Mouse (Mus musculus) kidney, postnatal 0 days (tissue): ENCODE results near the gene Ndufb4. TPM values are rescaled to one million over a fixed set of nuclear protein-coding genes. Genes with fewer than 3 reads are reported as not detected.
"Not testable (repeated sequence)": the region's sequence is repeated elsewhere in the genome, so short reads cannot be mapped to it uniquely, and the experiment has no call there.

Experiments used
- ATAC-seq: fragments of 200-750 bp; cut with Nextera tagmentation; replicated peaks from 2 replicates; pipeline ENCODE4 v1.8.0; 2017; ENCODE audit warnings: low read depth, moderate number of reproducible peaks, moderate TSS enrichment, moderate library complexity; ENCODE audit not compliant: low FRiP score
- DNase-seq: peaks from one replicate; pipeline ENCODE4 v3.0.0-alpha.2; 2016; ENCODE audit warnings: low spot score
- H3K27ac ChIP-seq: fragments of 300-500 bp; sonication (generic); 2 replicates; pipeline ENCODE4 v1.5.1; 2014; ENCODE audit warnings: mild to moderate bottlenecking
- H3K27me3 ChIP-seq: fragments of 300-500 bp; sonication (generic); 2 replicates; pipeline ENCODE4 v1.6.1; 2014; ENCODE audit warnings: low read length, mixed read lengths; ENCODE audit not compliant: insufficient read depth
- H3K36me3 ChIP-seq: fragments of 300-500 bp; sonication (generic); 2 replicates; pipeline ENCODE4 v1.6.1; 2014; ENCODE audit warnings: low read length, mixed read lengths; ENCODE audit not compliant: insufficient read depth
- H3K4me1 ChIP-seq: fragments of 300-500 bp; sonication (generic); replicated peaks from 2 replicates; pipeline ENCODE4 v1.6.1; 2014; ENCODE audit warnings: antibody characterized with exemption, low read length, mixed read lengths; ENCODE audit not compliant: insufficient read depth
- H3K4me2 ChIP-seq: fragments of 300-500 bp; sonication (generic); 2 replicates; pipeline ENCODE4 v1.6.1; 2014; ENCODE audit warnings: mild to moderate bottlenecking, low read length, moderate library complexity, mixed read lengths
- H3K4me3 ChIP-seq: fragments of 300-500 bp; sonication (generic); replicated peaks from 2 replicates; pipeline ENCODE4 v1.5.1; 2014; ENCODE audit warnings: low read depth, low read length
- H3K9ac ChIP-seq: fragments of 300-500 bp; sonication (generic); 2 replicates; pipeline ENCODE4 v1.6.1; 2014; ENCODE audit warnings: low read depth, low read length
- H3K9me3 ChIP-seq: fragments of 300-500 bp; sonication (generic); replicated peaks from 2 replicates; pipeline ENCODE4 v1.6.1; 2016; ENCODE audit warnings: low read length, inconsistent platforms, mixed read lengths
- CTCF ChIP-seq: IDR thresholded peaks from 2 replicates; pipeline ENCODE4 v1.5.1; 2016; ENCODE audit warnings: antibody characterized with exemption, low read depth, mild to moderate bottlenecking, moderate library complexity
- WGBS: fragments of 180-500 bp; shearing (Covaris S2); extraction: QIAGEN DNeasy Blood & Tissue Kit; methylation state at CpG from one replicate; pipeline ENCODE4 v1.1.7; 2014; 5-methylcytosine and 5-hydroxymethylcytosine counted together
- polyA plus RNA-seq: library from polyadenylated mRNA; unstranded; fragments of >200 nt; fragmentation: Nextera tagmentation; extraction: Ambion mirVana; gene quantifications from 2 replicates; pipeline ENCODE4 v1.2.1, GENCODE M21; 2015

Ndufb4 gene
- 142 and 159 TPM in 2 replicates for polyA plus RNA-seq

- Histone ChIP-seq H3K9ac (peak within 1 kb of the TSS; percentile 85), H3K4me1 (peaks cover 16% of the 10 kb centered on the region; the same call in 1 of the 2 replicates), H3K27me3 (no peaks in the 10 kb centered on the region), H3K36me3 (no peaks in the 10 kb centered on the region), H3K4me3 (peak within 1 kb of the TSS; percentile 63), H3K27ac (peak within 1 kb of the TSS; percentile 83), H3K9me3 (no peaks in the 10 kb centered on the region), H3K4me2 (peak within 1 kb of the TSS; percentile 67)
- WGBS = under 1% methylated on average over 51 of the region's 58 CpGs
- no peak for TF ChIP-seq CTCF
- DNase-seq = peak; percentile 99
- ATAC-seq = peak; percentile 94
Measured at GRCm38 (mm10) chr16:37653731-37654657, at the start of gene Ndufb4. Gene Ndufb4 (minus strand): TSS chr16:37654453.

GRCm38 (mm10) chr16:37703884-37704283 lies 49.6 kb upstream of the Ndufb4 start:
- Histone ChIP-seq H3K27me3 (no peaks in the 10 kb centered on the region), H3K4me1 (no peaks in the 10 kb centered on the region), H3K4me2 (no peak overlapping the region), H3K27ac (no peak overlapping the region), H3K9me3 (no peaks in the 10 kb centered on the region), H3K36me3 (no peaks in the 10 kb centered on the region), H3K9ac (no peak overlapping the region), H3K4me3 (no peak overlapping the region)
- DNase-seq (no peak), ATAC-seq (no peak)
- no peak for TF ChIP-seq CTCF
- 72% methylated on average over 5 of the region's 5 CpGs for WGBS

DNA sequence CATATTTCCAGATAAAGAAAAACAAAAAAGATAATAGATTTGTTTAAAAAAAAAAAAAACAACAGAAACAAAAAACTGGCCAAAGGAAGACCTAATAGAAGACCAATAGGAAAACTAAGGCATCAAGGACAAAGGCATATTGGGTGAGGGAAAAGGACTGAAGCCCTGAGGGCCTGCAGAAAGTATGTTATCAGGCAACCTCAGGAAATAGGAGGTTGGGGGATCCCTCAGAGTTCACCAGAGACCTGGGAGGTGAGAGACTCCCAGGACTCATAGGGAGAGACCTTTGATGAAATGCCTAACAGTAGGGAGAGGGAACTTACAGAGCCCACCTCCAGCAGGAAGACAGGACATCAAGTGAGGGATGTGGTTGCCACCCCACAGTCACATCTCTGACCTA lies 45.8 kb upstream of the Ndufb4 start:
- H3K9ac ChIP-seq, H3K4me3 ChIP-seq, H3K4me2 ChIP-seq, ATAC-seq, H3K4me1 ChIP-seq, H3K9me3 ChIP-seq, H3K27me3 ChIP-seq, H3K27ac ChIP-seq, DNase-seq, H3K36me3 ChIP-seq: not testable (repeated sequence)

GRCm38 (mm10) chr16:37698767-37699166 lies 44.5 kb upstream of the Ndufb4 start:
- Histone ChIP-seq H3K9me3 (no peaks in the 10 kb centered on the region), H3K4me3 (no peak overlapping the region), H3K9ac (no peak overlapping the region), H3K36me3 (no peaks in the 10 kb centered on the region), H3K27me3 (no peaks in the 10 kb centered on the region), H3K4me2 (no peak overlapping the region), H3K4me1 (no peaks in the 10 kb centered on the region), H3K27ac (no peak overlapping the region)
- TF ChIP-seq CTCF = peak; percentile 31; the same call in 1 of the 2 replicates
- no peak for ATAC-seq
- DNase-seq = no peak
- 95% methylated on average over 6 of the region's 6 CpGs for WGBS

- H3K4me3 ChIP-seq = no peak overlapping the region
- 99% methylated on average over 5 of the region's 5 CpGs for WGBS
- H3K9ac ChIP-seq = no peak overlapping the region
Measured at GRCm38 (mm10) chr16:37697271-37697670, 43.0 kb upstream of the Ndufb4 start.

DNA sequence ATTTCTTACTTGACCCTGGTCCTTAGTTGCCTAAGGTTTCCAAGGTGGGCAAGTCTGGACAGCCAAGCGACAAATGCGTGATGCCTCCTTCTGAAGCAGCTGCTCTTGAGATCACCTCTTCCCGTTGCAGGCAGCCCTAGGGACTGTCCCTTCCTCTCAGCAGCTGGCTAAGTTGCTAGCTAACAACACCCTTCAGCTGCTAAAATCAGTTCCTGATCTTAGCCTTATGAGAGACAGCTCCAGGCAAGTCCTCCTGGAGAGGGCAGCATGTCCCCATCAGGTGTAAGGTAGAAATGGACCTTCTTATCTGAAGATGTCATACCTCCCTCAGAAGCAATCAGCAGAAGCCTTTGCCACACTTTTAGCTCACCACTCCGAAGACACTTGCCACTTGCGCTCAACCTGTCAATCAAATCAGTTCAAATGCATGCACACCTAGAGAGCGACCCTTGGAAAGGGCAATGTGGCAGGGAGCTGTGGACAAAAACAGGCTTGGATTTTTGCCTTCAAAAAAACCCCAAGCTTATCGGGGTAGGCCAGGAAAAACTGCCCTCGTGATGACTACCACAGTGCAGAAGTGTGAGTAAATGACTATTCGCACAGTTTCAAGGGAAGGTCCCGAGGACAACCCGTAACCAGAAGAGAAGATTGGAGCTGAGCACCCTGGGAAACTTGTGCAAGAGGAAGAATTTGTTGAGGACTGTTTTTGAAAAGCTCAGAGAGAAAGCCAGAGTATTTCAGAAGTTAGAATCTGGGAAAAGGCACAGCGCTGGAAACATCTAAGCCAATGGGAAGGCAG lies 36.9 kb upstream of the Ndufb4 start:
- peak; percentile 62 for TF ChIP-seq CTCF

More at GRCm38 (mm10) chr16:37697271-37697670, 43.0 kb upstream of the Ndufb4 start:
- no peak for ATAC-seq
- Histone ChIP-seq H3K4me1 (no peaks in the 10 kb centered on the region), H3K27me3 (no peaks in the 10 kb centered on the region), H3K4me2 (no peak overlapping the region), H3K9me3 (no peaks in the 10 kb centered on the region), H3K27ac (no peak overlapping the region), H3K36me3 (no peaks in the 10 kb centered on the region)
- no peak for TF ChIP-seq CTCF
- no peak for DNase-seq

More for the DNA sequence above, 36.9 kb upstream of the Ndufb4 start:
- ATAC-seq (no peak), DNase-seq (no peak)
- H3K27me3 ChIP-seq = no peaks in the 10 kb centered on the region
- no peak overlapping the region for H3K27ac ChIP-seq
- H3K4me1 ChIP-seq = no peaks in the 10 kb centered on the region
- 79% methylated on average over 12 of the region's 12 CpGs for WGBS
- no peak overlapping the region for H3K4me3 ChIP-seq
- H3K4me2 ChIP-seq = no peak overlapping the region
- H3K36me3 ChIP-seq = no peaks in the 10 kb centered on the region
- H3K9ac ChIP-seq = no peak overlapping the region
- H3K9me3 ChIP-seq = no peaks in the 10 kb centered on the region
